In the genomic region with DNA sequence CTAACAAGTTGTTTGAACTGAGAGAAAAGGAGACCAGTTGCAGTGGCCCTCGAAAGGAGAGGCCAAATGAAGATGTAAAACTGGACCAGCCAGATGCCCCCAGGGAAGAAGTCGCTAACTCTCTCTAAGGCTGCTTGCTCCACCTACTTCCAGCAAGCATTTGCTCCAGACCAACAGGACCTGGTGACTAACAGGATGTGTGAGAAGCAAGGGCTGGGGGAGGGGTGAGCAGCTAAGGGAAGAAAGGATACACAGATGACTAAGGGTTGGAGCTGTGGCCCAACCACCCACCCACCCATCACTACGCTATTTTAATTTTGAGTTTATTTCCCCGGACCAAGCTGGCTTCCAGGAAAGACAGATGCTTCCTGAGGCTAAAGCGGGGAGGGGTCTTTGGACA, we compare ENCODE assay signal across 12 mouse cellular contexts. TPM values are rescaled to one million over a fixed set of nuclear protein-coding genes. Genes with fewer than 3 reads are reported as not detected.
DNase-seq lines count a peak whose midpoint lies in the region; ATAC-seq and TF ChIP-seq lines count a peak whose summit lies in the region.
"Had no signal": no experiment of that assay in that cellular context is flagged by ENCODE, and none has a peak within 500 bp of the region (broad histone marks: within the 10 kb centered on the region; RNA-seq: fewer than 3 reads in every experiment).

No protein-coding gene starts in this region.

- intact Hi-C loops in left cerebral cortex, adult 2 months (cut with DNase I), result loop anchor here (2.0 kb wide), 1 partner anchor 131 kb away; no protein-coding TSS in a partner anchor
- intact Hi-C loops in left cerebral cortex, postnatal 14 days (cut with DNase I), result no loop called here

- ATAC-seq in CD4-positive, CD25-positive, alpha-beta regulatory T cell, adult 4 months, result no peak
- ATAC-seq: Patski had no signal

- H3K27ac ChIP-seq in left cerebral cortex, adult 2 months, result no peak overlapping the region
- H3K27ac ChIP-seq: hindbrain, embryonic 13.5 days; lung, embryonic 15.5 days had no signal

- peak; percentile 32 for DNase-seq in CD4-positive, CD25-positive, alpha-beta regulatory T cell, adult 2 months (ENCODE audit: low read depth, low spot score)
- DNase-seq in left cerebral cortex, adult 2 months (ENCODE audit: extremely low spot score in 1 of 2, low spot score in 2 of 2), result peak; percentile 28 to 56
- DNase-seq in left cerebral cortex, adult 11 months (ENCODE audit: low spot score), result no peak
- DNase-seq in Muller cell, postnatal 12 days (ENCODE audit: inconsistent ontology term), result peak; percentile 55
- peak; percentile 21 to 47 for DNase-seq in left cerebral cortex, postnatal 14 days (ENCODE audit: low spot score in 2 of 2)
- no peak for DNase-seq in spleen, postnatal 14 days (ENCODE audit: low spot score in 2 of 2)
- no peak for DNase-seq in testis, postnatal 14 days (ENCODE audit: low spot score)
- DNase-seq: cerebellum, adult 8-10 months had no signal

- no peak for TF ChIP-seq CTCF in left cerebral cortex, adult 2 months (IDR thresholded peaks at IDR 0.05)

- no peak overlapping the region for H3K4me3 ChIP-seq in left cerebral cortex, adult 2 months
- H3K4me3 ChIP-seq: hindbrain, embryonic 13.5 days; lung, embryonic 15.5 days had no signal

RNA-seq across cellular contexts. Expression of a gene that starts 2.5 kb away (rescaled TPM):
- 10 to 100 TPM; 11.2 to 18.0 TPM for polyA plus RNA-seq in CD4-positive, CD25-positive, alpha-beta regulatory T cell, adult 4 months (2017; shearing (Covaris generic))
- total RNA-seq in left cerebral cortex, adult 2 months (2021), result 10 to 100 TPM; 22.4 to 24.1 TPM
- total RNA-seq in left cerebral cortex, postnatal 14 days (2021), result 10 to 100 TPM; 18.9 to 20.8 TPM

Comparison
In these comparisons a context has a peak if more than half of its experiments do, and no peak if none do; other contexts are left out.
1. DNase-seq: peak in CD4-positive, CD25-positive, alpha-beta regulatory T cell, adult 2 months (single experiment), left cerebral cortex, adult 2 months (2 of 2), Muller cell, postnatal 12 days (single experiment) and left cerebral cortex, postnatal 14 days (2 of 2); none in left cerebral cortex, adult 11 months (single experiment), spleen, postnatal 14 days (0 of 2) and testis, postnatal 14 days (single experiment).